Mouse (Mus musculus): ENCODE data around the gene Abhd12. TPM values are rescaled to one million over a fixed set of nuclear protein-coding genes. Genes with fewer than 3 reads are reported as not detected.

Abhd12 gene
- polyA plus RNA-seq, 1 experiment, result 57.2 TPM

GRCm38 (mm10) chr2:150786251-150787180, 118.0 kb downstream of the Abhd12 start, which contains the start of gene Pygb:
Gene Pygb, plus strand, starts transcription at chr2:150786735.
- 0 out of 2 replicates have a peak within 1 kb of the TSS, but pooled peaks have one; percentile 4 for H3K27ac ChIP-seq (replicated peaks; ENCODE audit: low read depth, low read length)
- H3K4me3 ChIP-seq (ENCODE audit: insufficient read depth, low read depth, low read length), result peak within 1 kb of the TSS; percentile 93
- peaks cover 7% of the 10 kb centered on the region for H3K4me1 ChIP-seq (ENCODE audit: control insufficient read depth, insufficient read depth, insufficient read length, low read length)

DNA sequence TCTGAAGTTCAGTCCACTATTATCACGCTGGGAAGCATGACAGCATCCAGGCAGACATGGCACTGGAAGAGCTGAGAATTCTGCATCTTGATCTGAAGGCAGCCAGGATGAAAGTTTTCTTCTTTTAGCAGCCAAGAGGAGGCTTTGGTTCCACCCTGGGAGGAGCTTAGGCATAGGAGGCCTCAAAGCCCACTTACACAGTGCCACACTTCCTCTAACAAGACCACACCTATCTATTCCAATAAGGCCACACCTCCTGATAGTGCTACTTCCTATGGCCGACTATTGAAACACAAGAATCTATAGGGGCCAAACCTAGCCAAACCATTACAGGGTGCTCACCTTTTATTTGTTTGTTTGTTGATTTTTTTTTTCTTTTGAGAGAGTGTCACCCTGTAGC, 121.7 kb downstream of the Abhd12 start:
- no peak overlapping the region for H3K4me3 ChIP-seq (ENCODE audit: insufficient read depth, low read depth, low read length)
- no peaks in the 10 kb centered on the region; the same call in 1 of the 2 replicates for H3K4me1 ChIP-seq (ENCODE audit: control insufficient read depth, insufficient read depth, insufficient read length, low read length)

More for the DNA sequence above, 121.7 kb downstream of the Abhd12 start:
- H3K27ac ChIP-seq (replicated peaks; ENCODE audit: low read depth, low read length), result no peak overlapping the region

Other genes with a start within 250 kb of the Abhd12 start
- gene Acss1, start 236.2 kb downstream of the Abhd12 start, polyA plus RNA-seq (2012; ENCODE audit: insufficient read depth, insufficient read length, missing spikeins), result 95.0 and 102 TPM in 2 replicates
- not detected in 2 replicates for gene Vsx1, start 215.4 kb downstream of the Abhd12 start, polyA plus RNA-seq (2012; ENCODE audit: insufficient read depth, insufficient read length, missing spikeins)
- gene Entpd6, start 155.7 kb downstream of the Abhd12 start, polyA plus RNA-seq (2012; ENCODE audit: insufficient read depth, insufficient read length, missing spikeins), result 12.6 and 16.9 TPM in 2 replicates
- gene Pygb, start 118.0 kb downstream of the Abhd12 start, polyA plus RNA-seq (2012; ENCODE audit: insufficient read depth, insufficient read length, missing spikeins), result 51.9 and 52.1 TPM in 2 replicates
- gene Gins1, start 659 bp upstream of the Abhd12 start, polyA plus RNA-seq (2012; ENCODE audit: insufficient read depth, insufficient read length, missing spikeins), result 3.6 and 3.8 TPM in 2 replicates
- gene Ninl, start 134.6 kb upstream of the Abhd12 start, polyA plus RNA-seq (2012; ENCODE audit: insufficient read depth, insufficient read length, missing spikeins), result 5.0 and 6.6 TPM in 2 replicates
- 2.1 and 7.1 TPM in 2 replicates for gene Nanp, start 134.7 kb upstream of the Abhd12 start, polyA plus RNA-seq (2012; ENCODE audit: insufficient read depth, insufficient read length, missing spikeins)
- not detected in 2 replicates for gene Gm14151, start 187.6 kb upstream of the Abhd12 start, polyA plus RNA-seq (2012; ENCODE audit: insufficient read depth, insufficient read length, missing spikeins)
- not detected in 2 replicates for gene Gm14147, start 193.5 kb upstream of the Abhd12 start, polyA plus RNA-seq (2012; ENCODE audit: insufficient read depth, insufficient read length, missing spikeins)

Data from brown adipose tissue, adult 24 weeks (tissue).